Mouse (Mus musculus) heart, embryonic 14.5 days (tissue): ENCODE measurements around the gene Klhl30. TPM values are rescaled to one million over a fixed set of nuclear protein-coding genes. Genes with fewer than 3 reads are reported as not detected.
A peak's percentile ranks its signal among the peaks of the same experiment; 100 is the strongest.

Experiments used
- ATAC-seq: fragments of 200-750 bp; cut with Nextera tagmentation; 2 replicates; pipeline ENCODE4 v1.8.0; 2017; ENCODE audit warnings: low read depth, moderate TSS enrichment; ENCODE audit not compliant: insufficient number of reproducible peaks, insufficient read depth, low FRiP score
- H3K27ac ChIP-seq, 2 experiments: fragments of 200-500 bp in 1 of 2; fragments of 300-500 bp in 1 of 2; sonication (generic) in 1 of 2; replicated peaks in 1 of 2; 2 replicates each; pipeline ENCODE4 v1.5.1; 2012 to 2014; ENCODE audit warnings: low read depth in 2 of 2, low read length in 2 of 2, control low read depth in 1 of 2, mild to moderate bottlenecking in 1 of 2, mixed read lengths in 1 of 2; ENCODE audit not compliant: control insufficient read depth in 1 of 2, insufficient read depth in 1 of 2
- H3K27me3 ChIP-seq: fragments of 300-500 bp; sonication (generic); 2 replicates; pipeline ENCODE4 v1.6.1; 2014; ENCODE audit warnings: mild to moderate bottlenecking, low read length, control low read depth; ENCODE audit not compliant: control insufficient read depth, insufficient read depth
- H3K36me3 ChIP-seq: fragments of 300-500 bp; sonication (generic); 2 replicates; pipeline ENCODE4 v1.6.1; 2014; ENCODE audit warnings: mild to moderate bottlenecking, control low read depth, low read length, mixed read lengths; ENCODE audit not compliant: control insufficient read depth, insufficient read depth
- H3K4me1 ChIP-seq, 2 experiments: fragments of 200-500 bp in 1 of 2; fragments of 300-500 bp in 1 of 2; sonication (generic) in 1 of 2; 2 replicates each; pipeline ENCODE4 v1.6.1; 2012 to 2014; ENCODE audit warnings: low read length in 2 of 2, control low read depth in 1 of 2, mixed read lengths in 1 of 2; ENCODE audit not compliant: control insufficient read depth in 2 of 2, insufficient read depth in 2 of 2
- H3K4me2 ChIP-seq: fragments of 300-500 bp; sonication (generic); 2 replicates; pipeline ENCODE4 v1.6.1; 2014; ENCODE audit warnings: mild to moderate bottlenecking, low read length
- H3K4me3 ChIP-seq, 2 experiments: fragments of 200-500 bp in 1 of 2; fragments of 300-500 bp in 1 of 2; sonication (generic) in 1 of 2; 2 replicates each; pipeline ENCODE4 v1.5.1; 2012 to 2014; ENCODE audit warnings: low read length in 2 of 2, mild to moderate bottlenecking in 2 of 2, control low read depth in 1 of 2, low read depth in 1 of 2, moderate library complexity in 1 of 2; ENCODE audit not compliant: control insufficient read depth in 1 of 2, insufficient read depth in 1 of 2
- H3K9ac ChIP-seq: fragments of 300-500 bp; sonication (generic); 2 replicates; pipeline ENCODE4 v1.6.1; 2014; ENCODE audit warnings: mild to moderate bottlenecking, low read length
- H3K9me3 ChIP-seq: fragments of 300-500 bp; sonication (generic); 2 replicates; pipeline ENCODE4 v1.6.1; 2016; ENCODE audit warnings: low read length, control low read depth; ENCODE audit not compliant: control insufficient read depth
- WGBS: fragments of 180-500 bp; shearing (Covaris S2); extraction: QIAGEN DNeasy Blood & Tissue Kit; methylation state at CpG from one replicate; pipeline ENCODE4 v1.1.7; 2014; 5-methylcytosine and 5-hydroxymethylcytosine counted together
- polyA plus RNA-seq: library from polyadenylated mRNA; unstranded; fragments of >200 nt; fragmentation: Nextera tagmentation; extraction: Ambion mirVana; gene quantifications from 2 replicates; pipeline ENCODE4 v1.2.1, GENCODE M21; 2014

The Klhl30 gene
- polyA plus RNA-seq, 1 experiment from 2014 or later = 63.4 TPM

DNA sequence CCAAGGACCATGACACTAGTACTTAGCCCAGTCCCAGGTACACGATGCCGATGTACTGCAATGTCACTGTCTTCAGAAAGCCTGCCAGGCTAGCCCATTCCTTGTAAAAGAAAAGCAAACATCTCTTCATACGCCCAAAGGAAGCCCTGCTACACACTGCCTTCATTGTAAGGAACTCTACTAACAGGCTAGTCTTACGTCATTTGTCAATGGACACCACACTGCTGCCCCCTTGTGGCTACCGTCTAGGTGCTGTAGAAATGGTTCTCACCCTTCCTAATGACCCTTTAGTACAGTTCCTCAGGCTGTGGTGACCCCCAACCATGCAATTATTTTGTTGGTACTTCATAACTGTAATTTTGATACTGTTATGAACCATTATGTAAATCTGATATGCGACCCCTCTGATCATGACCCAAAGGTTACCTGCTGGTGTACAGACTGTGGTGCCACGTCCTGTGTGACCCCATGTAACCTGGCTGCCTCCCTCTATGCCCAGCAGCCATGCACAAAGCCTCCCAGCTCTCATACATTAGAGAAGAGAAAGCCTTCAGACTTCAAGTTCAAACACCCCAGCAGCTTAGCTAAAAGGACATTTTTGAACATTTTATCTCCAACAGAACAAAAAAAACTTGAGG lies 29.8 kb downstream of the Klhl30 start:
- no peak overlapping the region for H3K4me3 ChIP-seq
- H3K9ac ChIP-seq = no peak overlapping the region
- H3K4me1 ChIP-seq = peaks cover 7 to 15% of the 10 kb centered on the region in 2 experiments
- H3K27ac ChIP-seq = no peak overlapping the region
- 57% methylated on average over 7 of the region's 7 CpGs for WGBS
- H3K36me3 ChIP-seq = peaks cover 96% of the 10 kb centered on the region
- H3K27me3 ChIP-seq = no peaks in the 10 kb centered on the region
- ATAC-seq = no peak
- no peak overlapping the region for H3K4me2 ChIP-seq
- H3K9me3 ChIP-seq = no peaks in the 10 kb centered on the region

DNA sequence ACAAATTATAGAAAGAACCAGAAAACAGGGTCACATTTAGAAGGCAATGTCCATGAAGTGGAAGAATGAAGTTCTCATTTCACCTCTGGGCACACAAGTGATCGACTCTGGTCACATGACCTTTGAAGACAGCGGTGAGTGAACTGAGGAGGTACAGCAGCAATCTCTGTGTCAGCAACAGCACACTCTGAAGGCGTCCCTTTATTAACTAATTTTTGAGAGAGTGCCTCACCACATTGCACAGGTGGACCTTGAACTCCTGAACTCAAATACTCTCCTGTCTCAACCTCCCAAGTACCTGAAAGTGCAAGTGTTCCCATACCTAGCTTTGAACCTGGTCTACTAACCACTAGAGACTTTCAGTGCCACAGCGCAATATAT lies 30.3 kb downstream of the Klhl30 start:
- no peaks in the 10 kb centered on the region for H3K27me3 ChIP-seq
- WGBS = 84% methylated on average over 4 of the region's 4 CpGs
- H3K27ac ChIP-seq = no peak overlapping the region
- no peaks in the 10 kb centered on the region for H3K9me3 ChIP-seq
- no peak overlapping the region for H3K4me2 ChIP-seq
- H3K36me3 ChIP-seq = peaks cover 96% of the 10 kb centered on the region
- H3K4me3 ChIP-seq = no peak overlapping the region
- no peak overlapping the region for H3K9ac ChIP-seq
- peaks cover 7 to 15% of the 10 kb centered on the region in 2 experiments for H3K4me1 ChIP-seq
- no peak for ATAC-seq

DNA sequence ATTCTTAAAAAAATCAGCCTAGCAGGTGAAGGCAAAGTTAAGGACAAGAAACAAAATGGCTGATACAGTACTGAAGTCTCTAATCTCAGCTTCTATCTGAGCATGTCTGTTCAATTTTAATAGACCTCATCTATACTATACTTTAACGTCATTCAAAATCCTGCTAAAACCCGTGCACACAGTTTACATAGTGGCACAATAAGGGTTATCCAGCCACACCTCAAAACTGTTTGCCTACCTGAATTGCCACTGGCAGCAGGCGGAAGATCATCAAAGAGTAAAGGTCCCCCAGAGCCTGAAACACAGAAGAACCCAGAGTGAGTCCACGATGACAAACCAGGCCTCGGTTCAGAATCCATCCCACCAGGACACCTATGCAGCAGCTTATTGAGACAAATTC lies 39.6 kb downstream of the Klhl30 start:
- peaks cover 90% of the 10 kb centered on the region for H3K36me3 ChIP-seq
- H3K27me3 ChIP-seq = no peaks in the 10 kb centered on the region
- H3K4me2 ChIP-seq = no peak overlapping the region
- ATAC-seq = no peak
- no peaks in the 10 kb centered on the region; a peak in 1 of 4 replicates for H3K4me1 ChIP-seq
- no peak overlapping the region for H3K4me3 ChIP-seq
- no peak overlapping the region for H3K27ac ChIP-seq
- H3K9me3 ChIP-seq = no peaks in the 10 kb centered on the region
- no peak overlapping the region for H3K9ac ChIP-seq
- 96% methylated on average over 5 of the region's 5 CpGs for WGBS

DNA sequence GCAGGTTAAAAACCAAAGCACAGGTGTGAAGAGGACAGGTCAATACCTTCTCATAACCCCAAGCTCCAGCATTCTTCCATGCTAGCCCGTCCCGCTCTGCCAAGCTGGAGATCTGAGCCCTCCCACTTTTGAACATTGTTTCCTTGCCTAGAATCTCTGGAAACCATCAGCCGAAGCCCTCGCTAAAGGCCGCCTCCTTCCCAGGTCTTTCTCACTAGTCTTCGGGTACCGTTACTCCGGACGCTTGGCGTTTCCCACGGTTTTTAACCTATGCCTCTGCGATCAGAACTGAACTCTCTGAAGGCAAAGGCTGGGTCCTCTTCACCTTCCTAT lies 47.1 kb downstream of the Klhl30 start:
- H3K27ac ChIP-seq = peak overlapping the region; percentile 72 to 86
- H3K4me3 ChIP-seq = peak overlapping the region; percentile 62 to 97
- H3K36me3 ChIP-seq = peaks cover 33% of the 10 kb centered on the region
- H3K4me1 ChIP-seq = peaks cover 4 to 20% of the 10 kb centered on the region in 2 experiments; a peak in 3 of 4 replicates
- WGBS = under 1% methylated on average over 12 of the region's 12 CpGs
- peak overlapping the region; percentile 87 for H3K4me2 ChIP-seq
- no peaks in the 10 kb centered on the region for H3K9me3 ChIP-seq
- no peak for ATAC-seq
- peak overlapping the region; percentile 96 for H3K9ac ChIP-seq
- no peaks in the 10 kb centered on the region for H3K27me3 ChIP-seq

DNA sequence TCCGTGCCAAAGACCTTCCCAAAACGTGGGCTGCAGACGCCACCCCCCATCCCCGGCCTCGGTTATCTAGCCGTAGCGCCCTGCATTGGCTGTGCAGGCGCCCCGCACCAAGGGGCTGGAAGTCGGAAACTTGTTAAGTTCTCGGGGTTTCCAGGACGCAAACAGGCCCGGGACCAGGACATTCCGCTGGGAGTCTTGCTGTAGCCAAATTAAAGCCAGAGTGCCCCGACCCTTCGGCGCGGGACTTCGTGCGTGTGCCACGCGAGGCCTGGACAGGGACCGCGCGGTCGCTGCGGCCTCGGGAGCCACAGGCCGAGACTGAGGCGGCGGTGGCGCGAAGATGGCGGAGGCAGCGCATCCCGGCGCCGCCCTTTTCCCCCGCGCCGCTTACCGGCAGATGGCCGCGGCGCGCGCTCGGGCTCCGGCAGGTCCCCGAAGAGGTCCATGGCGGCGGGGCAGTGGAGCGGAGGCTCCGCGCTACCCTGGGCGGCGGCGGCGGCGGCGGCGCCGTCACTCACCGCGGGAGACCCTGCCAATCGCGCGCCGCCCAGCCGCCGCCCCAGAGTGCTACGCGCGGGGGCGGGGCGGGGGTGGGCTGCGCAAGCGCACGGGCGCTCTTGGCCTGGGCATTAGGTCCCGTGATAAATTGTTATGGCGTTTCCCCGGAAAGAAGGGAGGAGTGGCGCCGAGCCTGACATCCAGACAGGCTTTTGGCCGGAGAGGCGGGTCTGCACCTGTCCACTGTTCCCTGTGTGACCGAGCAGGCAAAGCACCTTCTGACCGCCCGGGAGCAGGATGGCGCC lies 47.6 kb downstream of the Klhl30 start, which contains the start of gene Ilkap:
Ilkap (minus strand) TSS at position 556 of the 803 bp plus-strand sequence.
- H3K4me3 ChIP-seq = peak within 1 kb of the TSS; percentile 62 to 97
- peak; percentile 93 for ATAC-seq

DNA sequence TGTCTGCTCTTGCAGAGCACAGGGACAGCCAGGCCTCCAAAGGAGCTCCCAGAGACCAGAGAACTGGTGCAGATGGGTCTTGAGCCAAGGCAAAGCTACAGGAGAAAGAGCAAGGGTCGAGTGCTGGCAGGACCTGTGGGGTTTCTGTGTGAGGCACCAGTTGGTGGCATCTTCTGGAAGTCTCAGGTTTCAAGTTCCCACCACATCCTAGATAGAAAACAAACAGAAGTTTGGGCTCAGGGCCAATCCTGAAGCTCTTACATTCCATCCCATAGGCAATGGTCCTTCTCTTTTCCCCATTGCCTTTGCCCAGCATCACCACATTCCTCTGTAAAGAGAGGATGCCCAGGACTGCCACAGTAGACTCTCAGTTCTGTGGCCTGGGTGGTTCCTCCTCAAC lies 54.2 kb downstream of the Klhl30 start:
- Histone ChIP-seq H3K27me3 (no peaks in the 10 kb centered on the region), H3K27ac (no peak overlapping the region), H3K9me3 (no peaks in the 10 kb centered on the region), H3K4me3 (no peak overlapping the region), H3K9ac (no peak overlapping the region), H3K4me1 (no peaks in the 10 kb centered on the region), H3K36me3 (no peaks in the 10 kb centered on the region), H3K4me2 (no peak overlapping the region)
- ATAC-seq = no peak
- WGBS = 14% methylated on average over 1 of the region's 1 CpGs

More for the DNA sequence above, 47.6 kb downstream of the Klhl30 start, which contains the start of gene Ilkap:
- peak within 1 kb of the TSS; percentile 84 to 86 for H3K27ac ChIP-seq
- WGBS = under 1% methylated on average over 73 of the region's 91 CpGs
- H3K4me2 ChIP-seq = peak within 1 kb of the TSS; percentile 87
- no peaks in the 10 kb centered on the region for H3K9me3 ChIP-seq
- peak within 1 kb of the TSS; percentile 96 for H3K9ac ChIP-seq
- H3K4me1 ChIP-seq = peaks cover 4 to 20% of the 10 kb centered on the region in 2 experiments; a peak in 3 of 4 replicates
- no peaks in the 10 kb centered on the region for H3K27me3 ChIP-seq
- peaks cover 27% of the 10 kb centered on the region for H3K36me3 ChIP-seq

DNA sequence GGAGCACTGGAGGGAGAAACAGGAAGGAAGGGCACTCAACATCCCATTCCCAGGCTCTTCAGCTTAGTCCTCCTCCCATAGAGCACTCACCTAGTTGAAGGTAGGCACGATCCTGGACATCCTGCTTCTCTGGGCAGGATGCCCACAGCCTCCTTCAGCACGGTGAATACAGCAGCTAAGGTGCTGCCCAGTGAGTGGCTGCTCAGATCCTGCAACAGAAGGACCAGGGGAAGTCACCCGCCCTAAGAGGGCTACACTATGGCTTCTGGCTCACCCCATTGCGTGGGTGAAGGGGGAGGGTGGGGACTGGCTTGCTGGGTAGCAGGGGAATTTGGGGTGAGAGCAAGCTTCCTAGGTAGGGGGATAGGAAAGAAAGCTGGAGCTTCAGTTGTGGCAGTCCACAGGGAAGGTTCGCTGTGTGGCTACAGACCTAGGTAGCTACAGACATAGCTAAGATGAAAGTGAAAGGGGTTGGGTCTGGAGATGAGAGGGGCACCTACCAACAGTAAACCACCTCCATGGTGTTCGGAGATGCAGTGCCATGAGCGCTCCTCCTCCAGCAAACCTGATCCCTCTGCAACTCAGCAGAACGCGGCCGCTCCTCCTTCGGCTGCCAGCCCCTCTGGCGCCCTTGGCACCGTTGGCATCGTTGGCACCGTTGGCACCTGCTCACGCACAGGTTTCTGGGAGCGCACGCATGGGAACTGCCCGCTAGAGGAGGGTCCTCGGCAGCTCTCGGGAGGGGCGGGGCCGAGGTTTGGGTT lies 54.8 kb downstream of the Klhl30 start:
- no peak overlapping the region for H3K4me3 ChIP-seq
- no peaks in the 10 kb centered on the region for H3K36me3 ChIP-seq
- no peak overlapping the region for H3K4me2 ChIP-seq
- H3K9me3 ChIP-seq = no peaks in the 10 kb centered on the region
- H3K27ac ChIP-seq = no peak overlapping the region
- H3K9ac ChIP-seq = no peak overlapping the region
- H3K4me1 ChIP-seq = no peaks in the 10 kb centered on the region
- no peak for ATAC-seq
- 44% methylated on average over 23 of the region's 23 CpGs for WGBS
- no peaks in the 10 kb centered on the region for H3K27me3 ChIP-seq
